In the genomic region with DNA sequence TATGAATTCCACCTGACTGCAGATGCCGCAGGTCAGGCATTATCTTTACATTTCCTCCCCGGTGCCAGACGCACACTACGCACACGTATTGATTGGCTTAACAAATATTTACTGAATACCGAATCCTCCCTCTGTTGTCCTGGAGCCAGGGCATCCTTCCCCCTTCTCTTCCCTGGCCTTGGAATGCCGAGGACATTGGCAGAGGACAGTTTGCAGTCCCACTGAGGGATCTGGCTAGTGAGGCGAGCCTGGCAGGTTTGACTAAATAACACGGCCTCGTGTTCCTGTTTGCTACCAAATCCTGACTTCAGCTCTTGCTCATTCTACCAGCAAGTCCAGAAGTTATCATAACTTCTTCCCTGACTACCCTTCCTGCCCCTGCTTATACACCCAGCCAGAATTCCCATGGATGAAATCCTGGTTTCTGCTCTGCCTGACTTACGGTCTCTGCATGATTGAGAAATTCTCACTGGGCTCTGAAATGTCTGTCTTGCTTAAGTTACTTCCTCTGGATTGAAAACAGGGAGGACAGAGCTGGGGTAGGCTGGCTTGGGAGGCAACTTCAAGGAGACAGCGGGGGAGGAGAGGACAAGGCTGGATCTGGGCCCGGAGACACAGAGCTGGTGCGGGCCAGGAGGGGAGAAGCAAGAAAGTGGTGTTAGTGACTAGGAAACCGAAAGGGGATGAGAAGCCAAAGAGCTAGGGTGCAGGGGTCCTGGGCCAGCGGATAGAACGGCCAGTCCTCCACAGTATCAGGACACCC, we compare ENCODE assay signal across 8 mouse cellular contexts. TPM values are rescaled to one million over a fixed set of nuclear protein-coding genes. Genes with fewer than 3 reads are reported as not detected.
DNase-seq lines count a peak whose midpoint lies in the region; ATAC-seq and TF ChIP-seq lines count a peak whose summit lies in the region.

No protein-coding gene starts in this region.

- H3K4me1 ChIP-seq in hindbrain, embryonic 14.5 days (replicated peaks; ENCODE audit: control insufficient read depth, insufficient read depth, low read length) = peaks cover 12% of the 10 kb centered on the region
- H3K4me1 ChIP-seq in liver, embryonic 16.5 days (ENCODE audit: control insufficient read depth, low read depth, low read length) = peaks cover 43% of the 10 kb centered on the region
- H3K4me1 ChIP-seq in testis, adult 2 months (ENCODE audit: control insufficient read depth, insufficient read depth, low read length) = peaks cover 16% of the 10 kb centered on the region

- TF ChIP-seq POLR2A in testis, adult 2 months (IDR thresholded peaks at IDR 0.05; ENCODE audit: control insufficient read depth, low read depth, low read length) = no peak

- no peak for TF ChIP-seq CTCF in gastrocnemius, adult 2 months (IDR thresholded peaks at IDR 0.05)
- TF ChIP-seq CTCF in testis, adult 2 months (IDR thresholded peaks at IDR 0.05; ENCODE audit: control insufficient read depth, insufficient read depth, insufficient replicate concordance, low read depth, low read length) = no peak

- intact Hi-C loops in gastrocnemius, adult 2 months (cut with DNase I) = no loop called here

- peak; percentile 73 for DNase-seq in cerebellum, adult 9-10 months
- DNase-seq in cerebellum, postnatal 4 days (ENCODE audit: low spot score in 2 of 2) = no peak
- peak; percentile 76 to 92 for DNase-seq in adrenal gland, adult (ENCODE audit: inconsistent age in 2 of 2, low spot score in 1 of 2)
- DNase-seq in gastrocnemius, adult 2 months = peak; percentile 87
- DNase-seq in hindbrain, embryonic 14.5 days (ENCODE audit: low spot score) = no peak

- 64% methylated on average over 17 of the region's 17 CpGs for WGBS in hindbrain, embryonic 14.5 days
- WGBS in liver, embryonic 16.5 days (ENCODE audit: insufficient replicate concordance) = 47% methylated on average over 17 of the region's 17 CpGs

- peak overlapping the region; percentile 30 for H3K4me3 ChIP-seq in gastrocnemius, adult 2 months
- no peak overlapping the region for H3K4me3 ChIP-seq in hindbrain, embryonic 14.5 days (replicated peaks; ENCODE audit: low read length)
- no peak overlapping the region for H3K4me3 ChIP-seq in liver, embryonic 16.5 days (ENCODE audit: low read depth, low read length)
- no peak overlapping the region for H3K4me3 ChIP-seq in testis, adult 2 months (ENCODE audit: control insufficient read depth, low read depth, low read length)

- H3K27me3 ChIP-seq in hindbrain, embryonic 14.5 days (ENCODE audit: control insufficient read depth, insufficient read depth, low read length) = no peaks in the 10 kb centered on the region
- H3K27me3 ChIP-seq in liver, embryonic 16.5 days (ENCODE audit: control insufficient read depth, insufficient read depth, low read depth, low read length) = no peaks in the 10 kb centered on the region
- no peaks in the 10 kb centered on the region for H3K27me3 ChIP-seq in testis, adult 2 months (ENCODE audit: control insufficient read depth, insufficient read depth, low read length)

- H3K27ac ChIP-seq in gastrocnemius, adult 2 months = peak overlapping the region; percentile 80
- peak overlapping the region; percentile 44 for H3K27ac ChIP-seq in hindbrain, embryonic 14.5 days
- peak overlapping the region; percentile 60 for H3K27ac ChIP-seq in liver, embryonic 16.5 days (ENCODE audit: low read length)
- peak overlapping the region; percentile 62 for H3K27ac ChIP-seq in testis, adult 2 months (ENCODE audit: control insufficient read depth, insufficient read depth, low read depth, low read length)

- H3K36me3 ChIP-seq in hindbrain, embryonic 14.5 days (replicated peaks; ENCODE audit: control insufficient read depth, insufficient read depth) = peaks cover 82% of the 10 kb centered on the region
- no peaks in the 10 kb centered on the region for H3K36me3 ChIP-seq in liver, embryonic 16.5 days (ENCODE audit: control insufficient read depth, insufficient read depth)
- H3K36me3 ChIP-seq in testis, adult 2 months (ENCODE audit: control insufficient read depth, insufficient read depth, low read length) = no peaks in the 10 kb centered on the region

- no peaks in the 10 kb centered on the region for H3K9me3 ChIP-seq in hindbrain, embryonic 14.5 days (ENCODE audit: control insufficient read depth, low read length)
- H3K9me3 ChIP-seq in liver, embryonic 16.5 days (replicated peaks; ENCODE audit: control insufficient read depth, low read length) = no peaks in the 10 kb centered on the region

- H3K9ac ChIP-seq in hindbrain, embryonic 14.5 days = no peak overlapping the region
- no peak overlapping the region for H3K9ac ChIP-seq in liver, embryonic 16.5 days (ENCODE audit: low read depth, low read length)

- no peak for ATAC-seq in hindbrain, embryonic 14.5 days (ENCODE audit: low FRiP score)
- ATAC-seq in liver, embryonic 16.5 days (ENCODE audit: low read depth) = peak; percentile 28
- ATAC-seq in monocyte, adult 5-6 weeks (replicated peaks; ENCODE audit: insufficient number of reproducible peaks, low FRiP score, low TSS enrichment, poor library complexity, severe bottlenecking) = no peak

- no peak overlapping the region for H3K4me2 ChIP-seq in hindbrain, embryonic 14.5 days (replicated peaks)
- H3K4me2 ChIP-seq in liver, embryonic 16.5 days (ENCODE audit: low read depth, low read length) = no peak overlapping the region

RNA-seq across cellular contexts. Expression of a gene that starts 21.0 kb away (rescaled TPM):
- 10 to 100 TPM; 34.6 to 71.3 TPM for total RNA-seq in gastrocnemius, adult 2 months (2021)
- polyA plus RNA-seq in hindbrain, embryonic 14.5 days (2014; fragmentation: Nextera tagmentation; extraction: Ambion mirVana) = 118 and 119 TPM in 2 replicates
- 31.9 and 36.3 TPM in 2 replicates for polyA plus RNA-seq in liver, embryonic 16.5 days (2015; fragmentation: Nextera tagmentation; extraction: Ambion mirVana)
- 20.8 and 25.9 TPM in 2 replicates for polyA plus RNA-seq in testis, adult 2 months (2012; rRNA removed)
- 147 to 219 TPM (median 171 TPM) in 3 replicates for total RNA-seq in monocyte, adult 5-6 weeks (2017)

RNA-seq across cellular contexts. Expression of a gene that starts 42.8 kb away (rescaled TPM):
- 10 to 100 TPM; 17.1 to 18.9 TPM for total RNA-seq in gastrocnemius, adult 2 months (2021)
- 4.7 and 5.5 TPM in 2 replicates for polyA plus RNA-seq in hindbrain, embryonic 14.5 days (2014; fragmentation: Nextera tagmentation; extraction: Ambion mirVana)
- polyA plus RNA-seq in liver, embryonic 16.5 days (2015; fragmentation: Nextera tagmentation; extraction: Ambion mirVana) = 14.8 and 17.7 TPM in 2 replicates
- 3.9 and 5.9 TPM in 2 replicates for polyA plus RNA-seq in testis, adult 2 months (2012; rRNA removed)
- total RNA-seq in monocyte, adult 5-6 weeks (2017) = 171 to 211 TPM (median 204 TPM) in 3 replicates

Comparison
In these comparisons a context has a peak if more than half of its experiments do, and no peak if none do; other contexts are left out.
1. DNase-seq: peak in cerebellum, adult 9-10 months (single experiment), adrenal gland, adult (2 of 2) and gastrocnemius, adult 2 months (single experiment); none in cerebellum, postnatal 4 days (0 of 2) and hindbrain, embryonic 14.5 days (single experiment).
2. Peak in every context shown above with its lines, with median percentiles within 50 percentile points of each other: H3K27ac ChIP-seq.